Mouse (Mus musculus): ENCODE measurements around the gene Gm17087.

The Gm17087 gene

GRCm38 (mm10) chr17:8548733-8549132, 18.0 kb downstream of the Gm17087 start:
- in situ Hi-C loops (cut with MboI; ENCODE audit: low sequenced_read_pairs): no loop called here

GRCm38 (mm10) chr17:8546366-8546765, 20.4 kb downstream of the Gm17087 start:
- in situ Hi-C loops (cut with MboI; ENCODE audit: low sequenced_read_pairs): no loop called here

- in situ Hi-C loops (cut with MboI; ENCODE audit: low sequenced_read_pairs): no loop called here
Measured at GRCm38 (mm10) chr17:8541974-8542538, 24.7 kb downstream of the Gm17087 start.

GRCm38 (mm10) chr17:8538102-8538501, 28.6 kb downstream of the Gm17087 start:
- in situ Hi-C loops (cut with MboI; ENCODE audit: low sequenced_read_pairs): no loop called here

- in situ Hi-C loops (cut with MboI; ENCODE audit: low sequenced_read_pairs): no loop called here
Measured at GRCm38 (mm10) chr17:8536522-8536921, 30.2 kb downstream of the Gm17087 start.

- in situ Hi-C loops (cut with MboI; ENCODE audit: low sequenced_read_pairs): no loop called here
Measured at GRCm38 (mm10) chr17:8533828-8534227, 32.9 kb downstream of the Gm17087 start.

GRCm38 (mm10) chr17:8532609-8533008, 34.1 kb downstream of the Gm17087 start:
- in situ Hi-C loops (cut with MboI; ENCODE audit: low sequenced_read_pairs): no loop called here

GRCm38 (mm10) chr17:8528641-8529040, 38.1 kb downstream of the Gm17087 start:
- in situ Hi-C loops (cut with MboI; ENCODE audit: low sequenced_read_pairs): no loop called here

- in situ Hi-C loops (cut with MboI; ENCODE audit: low sequenced_read_pairs): no loop called here
Measured at GRCm38 (mm10) chr17:8526815-8527261, 39.9 kb downstream of the Gm17087 start.

GRCm38 (mm10) chr17:8525971-8526740, 40.6 kb downstream of the Gm17087 start:
- in situ Hi-C loops (cut with MboI; ENCODE audit: low sequenced_read_pairs): no loop called here

- in situ Hi-C loops (cut with MboI; ENCODE audit: low sequenced_read_pairs): no loop called here
Measured at GRCm38 (mm10) chr17:8525225-8525721, 41.5 kb downstream of the Gm17087 start, which contains the start of gene Pde10a. Gene Pde10a, plus strand, starts transcription at chr17:8525372.

GRCm38 (mm10) chr17:8524387-8525165, 42.2 kb downstream of the Gm17087 start:
- in situ Hi-C loops (cut with MboI; ENCODE audit: low sequenced_read_pairs): no loop called here

- in situ Hi-C loops (cut with MboI; ENCODE audit: low sequenced_read_pairs): no loop called here
Measured at GRCm38 (mm10) chr17:8523986-8524385, 42.8 kb downstream of the Gm17087 start.

GRCm38 (mm10) chr17:8516006-8516405, 50.7 kb downstream of the Gm17087 start:
- in situ Hi-C loops (cut with MboI; ENCODE audit: low sequenced_read_pairs): no loop called here

All from CH12F3 (cell line).